ENCODE assay signal across 8 mouse cellular contexts in the genomic region with DNA sequence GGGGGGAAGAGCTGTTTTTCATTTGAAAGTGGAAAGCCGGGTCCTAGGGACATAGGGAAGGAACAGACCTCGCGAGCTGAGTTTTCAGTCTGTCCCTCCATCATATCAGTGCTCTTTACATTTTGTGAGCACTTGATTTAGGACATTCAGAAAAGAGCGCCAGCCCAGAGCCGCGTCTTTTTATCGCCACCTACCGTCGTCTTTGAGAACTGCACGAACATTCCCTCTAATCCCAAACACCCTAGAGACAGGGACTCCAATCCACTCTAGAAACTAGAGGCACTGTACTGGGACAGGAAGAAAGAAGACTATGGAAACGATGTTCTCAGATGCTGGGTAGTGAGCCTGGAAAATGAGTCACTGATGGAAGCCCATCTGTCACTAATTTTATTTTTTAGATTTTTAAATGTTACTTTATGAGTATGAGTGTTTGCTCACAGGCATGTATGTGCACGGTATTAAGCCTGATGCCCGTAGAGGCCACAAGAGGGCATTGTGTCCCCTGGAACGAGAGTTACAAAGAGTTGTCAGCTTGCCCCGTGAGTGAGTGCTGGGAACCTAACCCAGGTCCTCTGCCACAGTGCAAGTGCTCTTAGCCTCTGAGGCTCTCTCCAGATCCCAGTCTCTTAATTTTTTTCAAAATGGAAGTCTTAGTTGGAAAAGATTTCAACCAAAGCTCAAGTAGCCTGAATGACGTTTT. TPM values are rescaled to one million over a fixed set of nuclear protein-coding genes. Genes with fewer than 3 reads are reported as not detected.
DNase-seq lines count a peak whose midpoint lies in the region; ATAC-seq and TF ChIP-seq lines count a peak whose summit lies in the region.

No protein-coding gene starts in this region.

- no peak for TF ChIP-seq POLR2A in limb, embryonic 14.5 days (IDR thresholded peaks at IDR 0.05; ENCODE audit: borderline replicate concordance, extremely low read depth, insufficient read depth, insufficient read length)

- H3K27ac ChIP-seq in intestine, postnatal 0 days (ENCODE audit: low read depth, low read length), result no peak overlapping the region
- H3K27ac ChIP-seq in limb, embryonic 14.5 days (replicated peaks; ENCODE audit: low read depth, low read length), result no peak overlapping the region

- no peak overlapping the region for H3K4me3 ChIP-seq in intestine, postnatal 0 days (ENCODE audit: low read depth, low read length)
- no peak overlapping the region for H3K4me3 ChIP-seq in limb, embryonic 14.5 days (replicated peaks; ENCODE audit: low read length)

- H3K9me3 ChIP-seq in intestine, postnatal 0 days (ENCODE audit: control insufficient read depth), result 0 out of 2 replicates have a peak, but pooled peaks cover 4% of the 10 kb centered on the region
- H3K9me3 ChIP-seq in limb, embryonic 14.5 days (ENCODE audit: control insufficient read depth, low read length), result no peaks in the 10 kb centered on the region

- ATAC-seq in intestine, postnatal 0 days, result no peak
- ATAC-seq in limb, embryonic 14.5 days (ENCODE audit: low FRiP score, low read depth), result peak; percentile 48

- WGBS in intestine, postnatal 0 days, result 23% methylated on average over 16 of the region's 16 CpGs
- 23% methylated on average over 16 of the region's 16 CpGs for WGBS in limb, embryonic 14.5 days

- DNase-seq in B cell, adult 2 months, result peak; percentile 60 to 61
- DNase-seq in T-cell, adult 2 months (ENCODE audit: low spot score), result peak; percentile 20
- peak; percentile 66 to 80 for DNase-seq in cerebellum, postnatal 4 days (ENCODE audit: low spot score in 2 of 2)
- peak; percentile 72 for DNase-seq in gastrocnemius, postnatal 10 days
- peak; percentile 79 for DNase-seq in limb, embryonic 14.5 days (ENCODE audit: low spot score)
- peak; percentile 18 to 34 for DNase-seq in natural killer cell, adult 2 months (ENCODE audit: low spot score in 2 of 2)
- DNase-seq in testis, postnatal 10 days (ENCODE audit: low spot score), result peak; percentile 85

- no peaks in the 10 kb centered on the region for H3K36me3 ChIP-seq in intestine, postnatal 0 days (ENCODE audit: control insufficient read depth, insufficient read depth)
- H3K36me3 ChIP-seq in limb, embryonic 14.5 days (ENCODE audit: control insufficient read depth, insufficient read depth, low read length), result no peaks in the 10 kb centered on the region

- no peaks in the 10 kb centered on the region for H3K27me3 ChIP-seq in intestine, postnatal 0 days (replicated peaks; ENCODE audit: control insufficient read depth, insufficient read depth, low read length)
- no peaks in the 10 kb centered on the region for H3K27me3 ChIP-seq in limb, embryonic 14.5 days (ENCODE audit: control insufficient read depth, insufficient read depth, low read length)

- no peak overlapping the region for H3K4me2 ChIP-seq in intestine, postnatal 0 days (replicated peaks; ENCODE audit: low read depth)
- H3K4me2 ChIP-seq in limb, embryonic 14.5 days (replicated peaks; ENCODE audit: low read depth, low read length, severe bottlenecking), result no peak overlapping the region

- TF ChIP-seq CTCF in intestine, postnatal 0 days (IDR thresholded peaks at IDR 0.05; ENCODE audit: low read depth), result peak; percentile 87

- H3K4me1 ChIP-seq in intestine, postnatal 0 days (replicated peaks; ENCODE audit: control insufficient read depth, insufficient read depth, low read length), result no peaks in the 10 kb centered on the region
- H3K4me1 ChIP-seq in limb, embryonic 14.5 days (ENCODE audit: control insufficient read depth, insufficient read depth, low read length), result no peaks in the 10 kb centered on the region

- no peak overlapping the region for H3K9ac ChIP-seq in intestine, postnatal 0 days (ENCODE audit: low read depth, low read length)
- no peak overlapping the region for H3K9ac ChIP-seq in limb, embryonic 14.5 days (ENCODE audit: low read depth, low read length, severe bottlenecking)

RNA-seq across cellular contexts. Expression of gene Pomp, which starts 11.9 kb away (rescaled TPM):
- total RNA-seq in gastrocnemius, postnatal 10 days (2021), result 100 to 1,000 TPM; 139 to 152 TPM
- 492 and 500 TPM in 2 replicates for polyA plus RNA-seq in intestine, postnatal 0 days (2015; fragmentation: Nextera tagmentation; extraction: Ambion mirVana)
- polyA plus RNA-seq in limb, embryonic 14.5 days (2012; rRNA removed), result 189 and 270 TPM in 2 replicates
- 463 and 484 TPM in 2 replicates for polyA plus RNA-seq in limb, embryonic 14.5 days (2014; fragmentation: Nextera tagmentation; extraction: Ambion mirVana)

RNA-seq across cellular contexts. Expression of gene Slc46a3, which starts 46.3 kb away (rescaled TPM):
- total RNA-seq in gastrocnemius, postnatal 10 days (2021), result 1 to 10 TPM; 3.7 to 4.2 TPM
- polyA plus RNA-seq in intestine, postnatal 0 days (2015; fragmentation: Nextera tagmentation; extraction: Ambion mirVana), result 263 and 296 TPM in 2 replicates
- 3.4 TPM in 2 replicates for polyA plus RNA-seq in limb, embryonic 14.5 days (2012; rRNA removed)
- 2.9 and 3.0 TPM in 2 replicates for polyA plus RNA-seq in limb, embryonic 14.5 days (2014; fragmentation: Nextera tagmentation; extraction: Ambion mirVana)

Comparison
In these comparisons a context has a peak if more than half of its experiments do, and no peak if none do; other contexts are left out.
1. DNase-seq: peak in every context shown above with its lines; median percentile 85 in testis, postnatal 10 days; 79 in limb, embryonic 14.5 days; 73 in cerebellum, postnatal 4 days; 72 in gastrocnemius, postnatal 10 days; 60 in B cell, adult 2 months; 26 in natural killer cell, adult 2 months; 20 in T-cell, adult 2 months.
2. RNA of gene Slc46a3, which starts 46.3 kb away (polyA plus RNA-seq): 263 to 296 TPM in intestine, postnatal 0 days; 2.9 to 3.4 TPM in limb, embryonic 14.5 days; every median in the first group is over 10 times any median in the second.